Mouse (Mus musculus) C2C12 (cell line): ENCODE measurements around the gene Nphp1.

ENCODE experiments used
- CEBPB ChIP-seq: IDR thresholded peaks from one replicate; pipeline ENCODE4 v1.6.1; 2011; ENCODE audit warnings: low read depth, mild to moderate bottlenecking, control low read depth, moderate library complexity
- CTCF ChIP-seq: IDR thresholded peaks from one replicate; pipeline ENCODE4 v1.5.1; 2011; ENCODE audit not compliant: control insufficient read depth, insufficient read depth, insufficient read length
- FOSL1 ChIP-seq: IDR thresholded peaks from one replicate; pipeline ENCODE4 v1.8.0; 2011; ENCODE audit warnings: mild to moderate bottlenecking, low read length; ENCODE audit not compliant: poor library complexity, insufficient read depth, severe bottlenecking
- MAX ChIP-seq: IDR thresholded peaks from one replicate; pipeline ENCODE4 v1.6.1; 2011; ENCODE audit warnings: mild to moderate bottlenecking, control low read depth
- USF1 ChIP-seq: IDR thresholded peaks from one replicate; pipeline ENCODE4 v1.6.1; 2011; ENCODE audit warnings: low read depth, mild to moderate bottlenecking, control low read depth, moderate library complexity

DNA sequence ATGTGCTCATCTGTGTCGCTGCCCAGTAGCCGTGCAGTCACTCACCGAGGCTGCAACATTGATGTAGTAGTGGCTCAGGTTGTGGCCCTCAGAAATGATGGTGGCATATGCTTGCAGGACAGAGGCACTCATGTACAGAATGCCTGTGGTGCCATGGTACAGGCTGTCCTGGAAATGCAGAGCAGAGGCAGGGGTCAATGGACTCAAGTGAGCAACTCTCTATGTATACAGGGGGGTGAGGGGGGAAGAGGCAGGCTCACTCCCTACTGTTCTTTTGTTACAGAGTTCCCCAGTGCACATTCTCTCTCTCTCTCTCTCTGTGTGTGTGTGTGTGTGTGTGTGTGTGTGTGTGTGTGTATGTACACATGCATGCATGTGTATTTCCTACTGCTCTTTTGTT, 79.9 kb downstream of the Nphp1 start:
- TF ChIP-seq CTCF (no peak), MAX (no peak), CEBPB (no peak), USF1 (no peak), FOSL1 (no peak)
